Mouse (Mus musculus) frontal cortex, postnatal 14 days (tissue): ENCODE measurements around the gene Pgm3.
A peak's percentile ranks its signal among the peaks of the same experiment; 100 is the strongest.
"Not testable (repeated sequence)": the region's sequence is repeated elsewhere in the genome, so short reads cannot be mapped to it uniquely, and the experiment has no call there.

ENCODE experiments used
- DNase-seq, 2 experiments: peaks; one replicate each; pipeline ENCODE4 v3.0.0; 2022; ENCODE audit warnings: low spot score in 2 of 2

Pgm3 gene

DNA sequence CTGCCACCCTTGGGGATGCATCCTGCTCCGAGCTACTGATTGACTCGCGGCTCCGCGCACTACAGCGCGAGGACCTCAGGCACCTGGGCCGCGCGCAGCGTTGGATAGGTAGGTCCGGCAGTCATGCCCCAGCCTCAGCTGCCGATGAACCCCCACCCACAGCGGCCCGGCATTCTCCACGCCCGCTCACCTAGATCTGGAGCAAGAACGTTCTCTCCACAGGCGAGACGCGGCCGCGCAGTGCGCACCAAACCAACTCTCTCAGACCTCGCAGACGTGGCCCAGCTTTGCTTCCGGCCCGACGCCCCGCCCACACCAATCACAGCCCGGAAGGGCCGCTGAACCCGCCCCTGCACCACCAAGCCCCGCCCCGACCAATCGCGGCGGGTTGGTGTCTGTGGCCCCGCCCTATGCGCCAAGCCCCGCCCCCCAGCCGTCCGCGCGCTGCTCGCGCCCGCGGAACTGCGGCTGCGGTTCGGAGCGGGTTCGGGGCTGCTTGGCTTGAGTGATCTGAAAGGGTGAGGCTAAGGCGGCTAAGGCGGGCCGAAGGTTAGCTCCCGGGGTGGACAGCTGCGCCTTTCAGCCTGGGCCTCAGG is at the start of gene Pgm3, which contains the start of gene Rwdd2a:
Gene Pgm3 (minus strand): TSS at position 303 of the 596 bp plus-strand sequence.
Gene Rwdd2a (plus strand): TSS at position 452 of the 596 bp plus-strand sequence.
- DNase-seq, result peak; percentile 90 to 95

DNA sequence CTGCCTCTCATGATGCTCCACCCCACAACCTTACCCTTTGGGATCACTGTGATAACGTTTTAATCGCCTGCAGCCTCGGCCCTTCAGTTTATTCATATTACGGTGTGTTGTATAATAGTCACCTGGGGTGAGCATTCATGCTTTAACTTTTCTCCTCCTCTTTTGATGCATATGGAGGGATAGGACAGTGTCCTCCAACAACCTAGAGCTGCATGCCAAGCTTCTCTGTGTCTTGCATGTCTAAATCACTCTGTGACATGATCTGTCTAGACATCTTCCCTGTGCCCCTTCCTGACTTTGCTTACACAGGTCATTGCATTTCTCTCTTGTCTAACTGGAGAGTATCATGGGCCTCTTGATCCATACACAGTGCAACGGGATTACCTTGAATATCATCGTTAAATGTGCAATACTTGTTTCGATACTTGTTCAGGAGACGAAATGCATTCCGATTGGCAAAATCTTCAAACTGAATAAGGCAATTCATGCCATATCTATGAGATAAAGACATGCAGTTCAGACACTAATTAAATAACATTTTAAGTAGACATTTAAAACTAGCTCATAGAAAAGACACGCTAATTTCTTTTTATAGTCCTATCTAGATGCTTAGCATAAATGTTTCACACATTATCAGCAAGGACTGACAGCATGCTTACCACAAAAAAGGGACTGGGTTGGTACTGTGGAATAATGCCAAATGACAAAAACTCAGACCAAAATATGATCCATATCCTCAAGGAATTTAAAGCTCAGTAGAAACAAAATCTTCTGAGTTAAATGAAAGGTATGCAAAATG is 47.9 kb upstream of the Pgm3 start:
- no peak for DNase-seq

DNA sequence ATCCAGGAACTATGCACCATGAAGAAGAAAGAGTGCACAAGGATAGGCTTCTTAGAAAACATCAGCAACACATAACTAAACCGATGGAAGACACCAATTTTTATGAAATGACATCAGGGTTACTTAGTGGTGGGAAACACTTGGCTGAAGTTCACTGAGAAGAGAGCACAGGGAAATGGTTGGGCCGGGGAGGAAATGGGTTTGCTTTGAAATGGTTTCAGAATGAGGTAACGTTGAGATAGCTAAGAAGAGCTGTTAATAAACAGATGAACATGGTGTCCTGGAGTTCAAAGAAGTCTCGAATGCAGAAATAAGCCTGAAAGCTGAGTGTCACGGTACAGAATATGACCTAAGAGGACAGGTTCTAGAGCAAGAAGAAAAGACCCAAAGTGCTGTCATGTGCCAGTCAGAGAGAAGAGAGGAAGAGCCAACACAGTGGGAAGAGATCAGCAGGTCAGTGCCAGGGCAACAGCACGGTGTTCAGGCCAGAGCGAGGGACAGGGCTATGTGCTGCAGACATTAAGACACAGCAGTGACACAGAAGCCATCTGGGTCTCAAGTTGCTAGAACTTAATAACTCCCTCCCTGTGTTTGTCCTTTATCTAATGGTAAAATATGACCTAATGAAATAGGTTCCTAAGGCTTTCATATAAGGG is 46.3 kb upstream of the Pgm3 start:
- no peak for DNase-seq

DNA sequence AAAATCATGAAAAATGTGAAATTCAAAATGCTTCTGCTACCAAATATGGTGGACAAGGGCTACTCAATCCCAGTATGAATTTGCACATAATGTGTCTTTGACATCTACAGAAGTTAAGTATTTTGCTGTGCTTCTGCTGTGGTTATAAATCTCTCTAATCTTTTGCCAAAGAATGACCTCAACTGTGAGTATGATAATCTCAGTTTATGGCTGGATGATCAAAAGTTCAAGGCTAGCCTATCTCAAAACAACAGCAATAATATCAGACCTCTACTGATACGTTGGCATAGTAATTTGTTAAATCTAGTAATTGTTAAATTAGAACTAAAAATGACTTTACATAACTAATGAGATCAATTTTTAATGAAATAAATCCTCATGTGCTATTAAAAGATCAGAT is 44.1 kb upstream of the Pgm3 start:
- DNase-seq, result no peak

DNA sequence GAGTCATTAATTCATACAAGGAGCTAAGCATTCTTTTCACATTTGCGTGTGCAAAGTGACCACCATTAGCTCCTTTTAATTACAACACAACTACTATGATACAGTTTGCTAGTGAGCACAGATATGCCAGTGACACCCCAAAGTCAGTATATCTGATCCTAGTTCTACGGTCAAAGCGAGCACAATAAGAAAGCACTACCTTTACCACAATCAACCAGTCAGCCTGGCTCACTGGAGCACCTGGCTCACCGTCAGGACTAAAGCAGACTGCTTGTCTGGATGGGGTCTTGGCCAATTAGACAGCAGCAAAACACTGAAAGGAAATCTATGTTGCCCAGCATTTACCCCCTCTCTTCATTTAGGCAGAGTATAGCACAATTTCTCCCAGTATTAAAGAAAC is 40.4 kb upstream of the Pgm3 start:
- no peak for DNase-seq

DNA sequence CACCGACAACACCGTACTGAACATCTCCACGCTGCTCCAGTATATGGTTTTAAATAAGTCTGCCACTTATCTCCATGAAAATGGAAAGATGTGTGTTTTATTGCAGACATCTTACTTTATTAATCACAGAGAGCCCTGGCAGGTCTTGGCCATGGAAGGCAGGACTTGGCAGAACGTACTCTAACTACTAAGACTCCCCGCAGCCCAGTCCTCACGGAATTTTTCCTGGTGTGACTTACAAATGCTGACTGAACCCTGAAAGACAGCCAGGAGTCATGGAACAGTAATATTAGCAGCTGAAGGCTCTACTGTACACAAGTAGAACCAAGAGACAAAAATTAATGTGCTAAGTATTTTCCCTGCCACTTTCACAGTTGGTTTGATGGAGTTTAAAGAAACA is 34.1 kb upstream of the Pgm3 start:
- no peak for DNase-seq

DNA sequence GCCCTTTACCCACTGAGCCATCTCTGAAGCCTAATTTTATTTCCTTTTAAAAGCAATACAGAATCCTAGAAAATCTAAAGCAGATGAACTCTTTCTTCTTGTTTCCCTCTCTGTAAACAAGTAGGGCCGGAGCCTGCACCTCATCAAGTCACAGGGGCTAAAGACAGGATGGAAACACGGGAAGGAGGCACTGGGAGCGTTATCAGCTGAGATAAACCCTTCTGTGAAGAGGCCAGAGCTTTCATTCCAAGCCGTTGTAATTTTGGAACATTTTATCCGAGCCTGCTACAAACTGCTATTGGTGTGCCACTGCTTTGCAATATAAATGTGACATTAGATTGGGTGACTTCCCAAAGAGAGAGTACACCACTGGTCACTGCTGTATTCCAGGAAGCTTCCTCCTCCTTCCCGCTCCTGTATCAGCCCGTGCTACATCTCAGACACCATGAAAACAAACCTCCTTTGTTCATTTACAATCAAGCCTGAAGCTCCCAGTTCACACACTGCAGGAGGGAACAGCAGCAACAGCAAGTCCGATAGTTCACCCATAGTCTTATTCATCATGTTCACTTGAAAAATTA is 28.2 kb upstream of the Pgm3 start:
- DNase-seq, result no peak

DNA sequence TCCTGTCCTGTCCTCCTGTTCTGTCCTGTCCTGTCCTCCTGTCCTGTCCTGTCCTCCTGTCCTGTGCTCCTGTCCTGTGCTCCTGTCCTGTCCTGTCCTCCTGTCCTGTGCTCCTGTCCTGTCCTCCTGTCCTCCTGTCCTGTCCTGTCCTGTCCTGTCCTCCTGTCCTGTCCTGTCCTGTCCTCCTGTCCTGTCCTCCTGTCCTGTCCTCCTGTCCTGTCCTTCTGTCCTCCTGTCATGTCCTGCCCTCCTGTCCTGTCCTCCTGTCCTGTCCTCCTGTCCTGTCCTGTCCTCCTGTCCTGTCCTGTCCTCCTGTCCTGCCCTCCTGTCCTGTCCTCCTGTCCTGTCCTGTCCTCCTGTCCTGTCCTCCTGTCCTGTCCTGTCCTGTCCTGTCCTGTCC is 25.3 kb upstream of the Pgm3 start:
- not testable (repeated sequence) for DNase-seq

DNA sequence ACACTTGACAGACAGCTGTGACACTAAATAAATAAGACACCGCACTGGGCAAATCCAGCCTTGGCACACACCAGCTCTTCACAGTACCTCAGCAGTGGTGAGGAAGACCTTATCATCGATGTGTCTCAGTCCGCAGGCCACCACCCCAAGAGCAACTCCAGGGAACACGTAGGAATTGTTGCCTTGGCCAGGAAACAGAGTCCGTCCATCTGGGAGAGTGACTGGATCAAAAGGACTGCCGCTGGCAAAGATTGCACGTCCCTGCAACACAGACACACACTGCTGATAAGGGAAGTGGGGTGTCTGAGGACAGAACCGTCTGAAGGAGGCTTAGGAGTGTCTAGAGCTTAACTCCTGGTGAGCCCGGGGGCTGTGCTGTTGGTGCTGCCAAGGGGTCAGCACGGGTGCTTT is 22.7 kb upstream of the Pgm3 start:
- DNase-seq, result not testable (repeated sequence)

DNA sequence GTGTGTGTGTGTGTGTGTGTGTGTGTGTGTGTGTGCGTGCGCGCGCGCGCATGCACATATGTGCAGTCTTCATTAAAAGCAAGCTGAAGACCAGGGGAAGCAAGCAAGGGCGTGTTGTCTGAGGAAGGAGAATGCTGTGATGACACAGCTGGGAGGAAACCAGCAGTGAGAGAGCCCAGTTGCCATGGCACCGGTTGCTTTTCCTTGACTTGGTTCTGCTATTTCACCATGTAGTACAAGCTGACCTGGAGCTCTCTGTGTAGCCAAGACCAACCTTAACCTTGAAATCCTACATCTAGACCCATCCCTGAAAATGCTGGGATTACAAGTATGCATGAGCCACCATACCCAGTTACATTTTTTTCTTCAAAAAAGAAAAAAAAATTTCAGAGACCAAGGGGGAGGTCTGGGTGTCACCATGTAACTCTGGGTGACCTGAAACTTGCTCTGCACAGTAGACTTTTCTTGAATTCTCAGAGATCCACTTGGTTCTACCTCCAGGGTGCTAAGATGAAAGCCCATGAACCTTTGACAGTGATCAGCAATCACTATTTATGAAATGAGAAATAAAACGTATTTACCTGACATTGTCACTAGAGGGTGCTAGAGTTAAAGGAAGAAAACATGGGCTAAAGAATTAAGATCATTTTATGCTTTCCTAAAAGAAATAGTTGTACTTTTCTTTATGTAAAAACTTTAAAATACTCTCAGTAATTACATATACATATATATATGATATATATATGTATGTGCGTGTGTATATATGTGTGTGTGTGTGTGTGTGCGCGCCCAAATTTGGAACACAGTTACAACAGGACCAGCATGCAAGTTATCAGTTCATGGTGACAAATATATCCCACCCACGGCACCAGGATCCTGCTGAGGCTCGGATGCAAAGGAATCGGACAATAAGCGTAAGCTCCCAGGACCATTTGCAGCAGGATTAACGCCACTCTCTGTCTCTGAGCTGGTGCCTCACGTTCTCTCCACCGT is 21.3 kb upstream of the Pgm3 start:
- peak; percentile 46 to 54 for DNase-seq

DNA sequence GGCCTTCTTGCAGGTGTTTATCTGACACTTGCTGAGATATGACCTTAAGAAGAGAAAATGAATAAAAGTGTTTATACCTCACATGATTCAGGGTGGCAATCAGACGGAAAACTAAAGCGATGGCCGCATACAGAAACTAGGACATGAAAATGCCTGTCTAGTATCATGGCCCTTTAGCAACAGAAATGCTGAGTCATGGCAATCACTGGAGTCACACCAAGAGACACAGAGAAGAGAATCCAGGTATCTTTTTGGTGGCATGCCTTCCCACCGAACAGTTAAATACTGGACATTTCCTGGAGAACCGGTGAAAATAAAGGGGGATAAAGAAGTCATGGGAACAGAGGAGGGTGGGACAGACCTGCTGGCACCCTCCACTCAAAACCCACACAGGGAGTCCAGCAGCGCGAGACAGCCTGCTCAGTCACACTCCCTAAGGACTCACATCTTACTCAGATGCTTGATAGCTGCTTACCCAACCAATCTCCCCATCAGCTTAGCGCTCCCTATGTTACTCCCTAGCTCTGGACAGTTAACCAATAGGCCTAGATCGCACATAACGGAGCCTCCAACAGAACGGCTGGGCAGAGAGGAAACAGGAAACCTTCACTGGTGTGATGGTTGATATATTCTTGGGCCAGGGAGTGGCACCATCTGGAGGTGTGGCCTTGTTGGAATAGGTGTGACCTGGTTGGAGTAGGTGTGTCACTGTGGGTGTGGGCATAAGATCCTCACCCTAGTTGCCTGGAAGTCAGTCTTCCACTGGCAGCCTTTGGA is 15.6 kb upstream of the Pgm3 start:
- DNase-seq, result no peak

DNA sequence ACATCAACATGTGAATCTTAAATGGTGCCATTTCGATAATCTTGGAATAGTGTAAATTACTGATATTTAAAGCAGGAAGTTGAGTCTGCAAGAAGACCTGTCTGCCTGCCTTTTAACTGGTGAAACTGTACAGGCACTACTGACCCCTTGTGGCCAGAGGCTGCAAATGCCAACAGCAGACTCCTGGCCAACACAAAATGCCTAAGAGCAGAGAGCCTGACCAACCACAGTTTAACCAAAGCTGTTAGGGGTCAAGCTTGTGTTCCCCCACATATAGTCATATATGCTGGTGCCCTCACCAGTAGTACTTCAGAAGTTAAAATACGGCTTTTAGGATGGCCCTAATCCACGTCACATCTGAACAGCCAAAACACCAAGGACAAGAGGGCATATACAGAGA is 12.1 kb upstream of the Pgm3 start:
- peak; percentile 51 to 60 for DNase-seq

DNA sequence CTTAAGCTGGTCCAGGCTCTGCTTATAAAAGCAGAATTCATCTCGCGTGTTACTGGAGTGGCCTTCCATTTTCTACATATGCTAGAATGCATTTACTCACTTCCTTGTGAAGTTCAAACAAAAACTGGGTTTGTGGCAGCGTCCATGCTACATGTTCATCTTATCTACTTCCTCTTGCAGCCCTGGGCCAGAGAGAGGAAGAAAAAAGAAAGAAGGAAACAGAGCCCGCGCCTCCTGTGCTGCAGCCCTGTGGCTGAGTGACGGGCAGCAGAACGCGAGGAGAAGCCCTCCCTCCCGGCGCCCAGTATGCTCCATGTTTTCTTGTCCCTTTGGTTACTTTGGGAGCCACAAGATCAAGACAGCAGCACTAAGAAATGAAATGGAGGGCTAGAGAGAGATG is 8.0 kb upstream of the Pgm3 start:
- DNase-seq, result no peak

DNA sequence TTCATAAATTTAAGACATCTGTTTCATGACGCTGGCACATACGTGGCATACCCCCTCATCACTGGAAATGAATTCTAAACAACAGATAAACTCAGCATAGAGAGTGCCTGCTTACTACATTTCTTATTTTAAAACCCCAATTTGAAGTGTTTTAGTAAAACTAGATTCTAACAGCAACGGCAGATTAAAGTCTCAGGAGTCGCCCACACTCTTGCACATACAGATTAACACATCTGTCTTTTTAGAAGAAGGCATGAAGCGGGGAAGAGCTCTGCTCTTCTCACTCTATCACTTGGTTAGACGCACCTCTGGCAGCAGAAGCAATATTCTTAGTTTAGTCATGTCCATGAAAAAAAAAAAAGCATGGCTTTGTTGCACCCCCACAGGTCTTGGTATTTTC is 3.5 kb upstream of the Pgm3 start:
- no peak for DNase-seq

DNA sequence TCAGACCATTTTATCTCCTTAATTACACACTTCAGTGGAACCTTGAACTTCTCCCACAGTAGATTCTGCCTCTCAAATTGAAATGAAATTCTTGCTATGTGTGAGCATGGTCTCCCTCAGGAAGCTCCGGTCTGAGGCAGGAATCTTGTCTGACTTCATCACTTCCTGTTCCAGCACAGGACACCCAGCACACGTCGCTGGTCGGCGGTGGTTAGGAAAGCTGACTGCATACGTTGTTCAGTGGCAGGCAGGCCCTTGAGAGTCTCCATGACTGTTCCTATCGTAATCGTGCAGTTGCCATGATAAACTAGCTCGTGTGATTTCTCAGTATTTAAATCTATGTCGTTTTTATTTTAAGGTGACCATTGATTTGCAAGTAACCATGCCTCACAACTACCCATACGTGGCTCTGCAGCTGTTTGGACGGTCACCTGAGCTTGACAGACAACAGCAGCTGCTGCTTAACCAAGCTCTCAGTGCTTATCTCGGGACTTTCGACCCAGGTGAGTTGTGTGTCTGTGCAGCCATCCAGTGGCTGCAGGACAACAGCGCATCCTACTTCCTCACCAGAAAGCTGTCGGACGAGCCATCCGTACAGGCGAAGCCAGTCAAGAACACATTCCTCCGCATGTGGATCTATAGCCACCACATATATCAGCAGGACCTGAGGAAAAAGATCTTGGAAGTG is 2.1 kb upstream of the Pgm3 start:
- no peak for DNase-seq

DNA sequence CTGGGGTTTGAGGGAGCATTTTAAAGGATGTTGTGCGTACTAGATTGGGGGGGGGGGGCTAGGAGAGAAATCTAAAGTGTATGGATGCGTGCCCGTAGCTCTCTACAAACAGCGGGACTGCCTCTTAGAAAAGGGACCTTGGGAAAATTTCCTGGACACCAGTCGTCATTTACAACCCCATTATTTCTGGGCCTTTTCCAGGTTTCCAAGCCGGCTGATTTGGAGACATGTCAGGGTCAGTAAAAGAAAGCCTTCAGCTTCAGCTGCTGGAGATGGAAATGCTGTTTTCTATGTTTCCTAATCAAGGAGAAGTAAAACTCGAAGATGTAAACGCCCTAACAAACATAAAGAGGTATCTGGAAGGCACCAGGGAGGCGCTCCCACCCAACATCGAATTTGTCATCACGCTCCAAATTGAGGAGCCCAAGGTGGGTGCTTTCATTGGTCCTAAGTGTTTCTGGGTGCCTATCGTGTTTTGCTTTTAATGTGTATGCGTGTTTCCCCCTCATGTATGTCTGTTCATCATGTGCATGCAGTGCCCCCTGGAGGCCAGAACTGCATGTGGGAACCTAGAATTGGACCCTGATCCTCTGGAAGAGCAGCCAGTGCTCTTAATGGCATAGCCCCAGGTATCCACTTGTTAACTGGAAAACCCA is 1.1 kb upstream of the Pgm3 start:
- DNase-seq, result peak; percentile 67 to 77

DNA sequence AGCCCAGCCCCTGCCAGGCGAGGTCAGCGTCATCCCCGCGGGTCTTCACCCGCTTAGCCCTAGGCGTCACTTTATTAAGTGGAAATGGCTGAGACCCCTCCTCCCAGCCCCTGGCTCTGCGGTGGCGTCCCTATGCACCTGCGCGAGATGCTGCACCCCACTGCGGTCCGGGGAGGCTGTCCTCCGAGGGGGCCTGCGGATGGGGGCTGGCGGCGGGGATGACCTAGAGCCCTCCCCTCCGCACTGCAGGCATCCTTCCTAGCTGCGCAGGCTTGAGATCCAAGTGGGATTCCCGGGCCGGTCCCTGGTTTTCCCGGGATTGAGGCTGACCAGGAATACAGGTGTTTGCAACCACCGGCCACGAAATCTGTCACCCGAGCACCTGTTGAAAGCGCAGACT is 554 bp upstream of the Pgm3 start:
- DNase-seq, result no peak

DNA sequence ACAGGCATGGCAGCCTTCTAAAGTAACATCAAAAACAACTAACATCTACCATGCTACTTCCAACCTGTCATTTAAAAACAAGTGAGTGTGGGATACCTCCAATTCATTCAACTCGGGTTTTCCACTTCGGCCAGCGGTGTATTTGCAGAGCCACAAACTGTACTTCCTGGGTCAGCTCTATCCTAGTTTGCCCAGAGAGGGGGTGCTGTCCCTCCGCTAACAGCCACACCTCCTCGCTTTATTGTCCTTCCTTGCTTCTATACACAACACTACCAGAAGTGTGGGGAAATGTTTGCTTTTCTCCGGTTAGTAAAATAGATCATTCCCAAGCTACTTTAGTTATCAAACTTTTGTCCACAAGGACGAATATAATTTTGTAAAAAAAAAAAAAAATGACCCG is 696 bp downstream of the Pgm3 start:
- no peak for DNase-seq

DNA sequence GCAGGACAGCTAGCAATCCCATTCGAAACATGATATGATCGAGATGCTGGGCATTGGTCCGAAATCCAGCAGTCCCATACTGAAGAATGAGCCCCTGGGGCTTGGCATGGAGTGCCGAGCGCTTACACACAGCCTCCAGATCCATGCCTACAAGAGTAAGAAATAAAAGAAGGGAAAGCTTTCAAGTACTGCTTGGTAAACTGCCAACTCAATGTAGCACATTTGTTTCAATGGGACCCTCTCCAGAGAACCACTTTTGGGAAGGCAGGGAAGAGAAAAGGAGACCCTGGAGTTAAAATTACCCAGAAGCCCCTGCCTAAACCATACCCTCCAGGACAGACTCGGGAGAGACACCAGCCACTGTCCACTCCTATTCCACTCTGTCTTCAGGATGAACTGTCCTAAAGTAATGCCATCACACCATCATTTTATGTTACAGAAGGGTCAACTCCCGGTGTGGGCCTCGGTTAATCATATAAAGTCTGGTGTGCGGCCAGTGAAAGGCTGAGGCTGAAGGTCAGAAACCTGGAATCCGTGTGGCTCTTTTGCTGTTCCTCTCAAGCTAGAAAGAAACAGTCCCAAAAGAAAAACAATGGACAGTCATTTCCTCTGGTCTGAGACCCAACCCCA is 1.3 kb downstream of the Pgm3 start:
- no peak for DNase-seq
